Mouse (Mus musculus): Measurements from ENCODE around the gene Tfap2b. TPM values are rescaled to one million over a fixed set of nuclear protein-coding genes. Genes with fewer than 3 reads are reported as not detected.

Tfap2b gene
- polyA plus RNA-seq, 1 experiment from 2014 or later: 21.0 TPM

GRCm38 (mm10) chr1:19213171-19213570, 4.5 kb downstream of the Tfap2b start:
- H3K4me2 ChIP-seq: no peak overlapping the region
- no peaks in the 10 kb centered on the region; the same call in 1 of the 2 replicates for H3K4me1 ChIP-seq
- H3K27ac ChIP-seq: no peak overlapping the region
- WGBS: 0% methylated on average over 4 of the region's 4 CpGs
- H3K9ac ChIP-seq: no peak overlapping the region
- H3K4me3 ChIP-seq (replicated peaks): 0 out of 2 replicates have a peak overlapping the region, but pooled peaks have one; percentile 4
- no peaks in the 10 kb centered on the region for H3K9me3 ChIP-seq
- H3K36me3 ChIP-seq (replicated peaks): no peaks in the 10 kb centered on the region
- ATAC-seq (ENCODE audit: low FRiP score): no peak
- peaks cover 94% of the 10 kb centered on the region for H3K27me3 ChIP-seq

GRCm38 (mm10) chr1:19213851-19214395, 5.2 kb downstream of the Tfap2b start:
- ATAC-seq (ENCODE audit: low FRiP score): no peak
- Histone ChIP-seq H3K4me1 (no peaks in the 10 kb centered on the region; the same call in 1 of the 2 replicates), H3K9ac (no peak overlapping the region), H3K9me3 (no peaks in the 10 kb centered on the region), H3K27me3 (peaks cover 95% of the 10 kb centered on the region), H3K4me2 (no peak overlapping the region), H3K27ac (no peak overlapping the region), H3K4me3 (replicated peaks) (peak overlapping the region; percentile 22), H3K36me3 (replicated peaks) (no peaks in the 10 kb centered on the region)
- under 1% methylated on average over 36 of the region's 36 CpGs for WGBS

GRCm38 (mm10) chr1:19217391-19217790, 8.7 kb downstream of the Tfap2b start:
- Histone ChIP-seq H3K27ac (no peak overlapping the region), H3K9ac (no peak overlapping the region), H3K4me3 (replicated peaks) (no peak overlapping the region), H3K4me2 (peak overlapping the region; percentile 17), H3K4me1 (no peaks in the 10 kb centered on the region; the same call in 1 of the 2 replicates), H3K9me3 (no peaks in the 10 kb centered on the region), H3K36me3 (replicated peaks) (no peaks in the 10 kb centered on the region), H3K27me3 (peaks cover 88% of the 10 kb centered on the region)
- 1% methylated on average over 16 of the region's 16 CpGs for WGBS
- ATAC-seq (ENCODE audit: low FRiP score): peak; percentile 49; the same call in 1 of the 2 replicates

- no peak overlapping the region for H3K9ac ChIP-seq
- no peak overlapping the region for H3K27ac ChIP-seq
- no peaks in the 10 kb centered on the region for H3K9me3 ChIP-seq
- H3K27me3 ChIP-seq: peaks cover 88% of the 10 kb centered on the region
- no peak overlapping the region for H3K4me2 ChIP-seq
- H3K36me3 ChIP-seq (replicated peaks): no peaks in the 10 kb centered on the region
- 1% methylated on average over 7 of the region's 7 CpGs for WGBS
- H3K4me1 ChIP-seq: no peaks in the 10 kb centered on the region; the same call in 1 of the 2 replicates
- no peak overlapping the region for H3K4me3 ChIP-seq (replicated peaks)
- ATAC-seq (ENCODE audit: low FRiP score): no peak
Observed at GRCm38 (mm10) chr1:19218221-19218620, 9.5 kb downstream of the Tfap2b start.

GRCm38 (mm10) chr1:19219381-19219780, 10.7 kb downstream of the Tfap2b start:
- Histone ChIP-seq H3K4me3 (replicated peaks) (no peak overlapping the region), H3K27me3 (peaks cover 87% of the 10 kb centered on the region), H3K4me1 (no peaks in the 10 kb centered on the region; the same call in 1 of the 2 replicates), H3K9me3 (no peaks in the 10 kb centered on the region), H3K4me2 (no peak overlapping the region), H3K36me3 (replicated peaks) (no peaks in the 10 kb centered on the region), H3K27ac (no peak overlapping the region), H3K9ac (no peak overlapping the region)
- no peak for ATAC-seq (ENCODE audit: low FRiP score)

GRCm38 (mm10) chr1:19220564-19220963, 11.8 kb downstream of the Tfap2b start:
- H3K9ac ChIP-seq: no peak overlapping the region
- WGBS: 0% methylated on average over 1 of the region's 1 CpGs
- no peak for ATAC-seq (ENCODE audit: low FRiP score)
- peaks cover 87% of the 10 kb centered on the region for H3K27me3 ChIP-seq
- H3K4me1 ChIP-seq: no peaks in the 10 kb centered on the region; the same call in 1 of the 2 replicates
- H3K9me3 ChIP-seq: no peaks in the 10 kb centered on the region
- H3K4me2 ChIP-seq: no peak overlapping the region
- H3K4me3 ChIP-seq (replicated peaks): no peak overlapping the region
- no peaks in the 10 kb centered on the region for H3K36me3 ChIP-seq (replicated peaks)
- no peak overlapping the region for H3K27ac ChIP-seq

GRCm38 (mm10) chr1:19221601-19222000, 12.9 kb downstream of the Tfap2b start:
- H3K36me3 ChIP-seq (replicated peaks): no peaks in the 10 kb centered on the region
- whole genome bisulfite sequencing: 3% methylated on average over 7 of the region's 7 CpGs
- H3K4me1 ChIP-seq: no peaks in the 10 kb centered on the region; the same call in 1 of the 2 replicates
- H3K4me2 ChIP-seq: no peak overlapping the region
- H3K9ac ChIP-seq: no peak overlapping the region
- peaks cover 87% of the 10 kb centered on the region for H3K27me3 ChIP-seq
- H3K9me3 ChIP-seq: no peaks in the 10 kb centered on the region
- H3K4me3 ChIP-seq (replicated peaks): no peak overlapping the region
- peak; percentile 19; the same call in 1 of the 2 replicates for ATAC-seq (ENCODE audit: low FRiP score)
- H3K27ac ChIP-seq: no peak overlapping the region

- H3K9ac ChIP-seq: no peak overlapping the region
- ATAC-seq (ENCODE audit: low FRiP score): no peak; the same call in 1 of the 2 replicates
- no peak overlapping the region for H3K27ac ChIP-seq
- WGBS: 3% methylated on average over 8 of the region's 8 CpGs
- H3K9me3 ChIP-seq: no peaks in the 10 kb centered on the region
- no peak overlapping the region for H3K4me3 ChIP-seq (replicated peaks)
- H3K4me2 ChIP-seq: no peak overlapping the region
- H3K27me3 ChIP-seq: peaks cover 90% of the 10 kb centered on the region
- H3K4me1 ChIP-seq: no peaks in the 10 kb centered on the region
- no peaks in the 10 kb centered on the region for H3K36me3 ChIP-seq (replicated peaks)
Observed at GRCm38 (mm10) chr1:19226699-19227098, 18.0 kb downstream of the Tfap2b start.

- H3K4me2 ChIP-seq: no peak overlapping the region
- no peak overlapping the region for H3K9ac ChIP-seq
- no peaks in the 10 kb centered on the region for H3K9me3 ChIP-seq
- 4% methylated on average over 16 of the region's 16 CpGs for WGBS
- no peaks in the 10 kb centered on the region for H3K36me3 ChIP-seq (replicated peaks)
- no peak for ATAC-seq (ENCODE audit: low FRiP score)
- H3K4me1 ChIP-seq: no peaks in the 10 kb centered on the region
- H3K27me3 ChIP-seq: peaks cover 84% of the 10 kb centered on the region
- H3K4me3 ChIP-seq (replicated peaks): no peak overlapping the region
- H3K27ac ChIP-seq: no peak overlapping the region
Observed at GRCm38 (mm10) chr1:19230926-19231573, 22.3 kb downstream of the Tfap2b start.

GRCm38 (mm10) chr1:19231574-19232080, 22.9 kb downstream of the Tfap2b start:
- Histone ChIP-seq H3K9ac (no peak overlapping the region), H3K4me2 (no peak overlapping the region), H3K27me3 (peaks cover 84% of the 10 kb centered on the region), H3K9me3 (no peaks in the 10 kb centered on the region), H3K27ac (no peak overlapping the region), H3K36me3 (replicated peaks) (no peaks in the 10 kb centered on the region), H3K4me3 (replicated peaks) (no peak overlapping the region), H3K4me1 (no peaks in the 10 kb centered on the region)
- no peak for ATAC-seq (ENCODE audit: low FRiP score)
- 5% methylated on average over 16 of the region's 16 CpGs for WGBS

GRCm38 (mm10) chr1:19232743-19233142, 24.0 kb downstream of the Tfap2b start:
- Histone ChIP-seq H3K36me3 (replicated peaks) (no peaks in the 10 kb centered on the region), H3K4me3 (replicated peaks) (no peak overlapping the region), H3K27me3 (peaks cover 84% of the 10 kb centered on the region), H3K27ac (no peak overlapping the region), H3K4me1 (no peaks in the 10 kb centered on the region), H3K4me2 (no peak overlapping the region), H3K9me3 (no peaks in the 10 kb centered on the region), H3K9ac (no peak overlapping the region)
- WGBS: 0% methylated on average over 1 of the region's 1 CpGs
- peak; percentile 34; the same call in 1 of the 2 replicates for ATAC-seq (ENCODE audit: low FRiP score)

- Histone ChIP-seq H3K27me3 (peaks cover 80% of the 10 kb centered on the region), H3K36me3 (replicated peaks) (no peaks in the 10 kb centered on the region), H3K4me3 (replicated peaks) (no peak overlapping the region), H3K4me1 (no peaks in the 10 kb centered on the region), H3K9me3 (no peaks in the 10 kb centered on the region), H3K9ac (no peak overlapping the region), H3K27ac (no peak overlapping the region), H3K4me2 (no peak overlapping the region)
- 2% methylated on average over 19 of the region's 19 CpGs for WGBS
- ATAC-seq (ENCODE audit: low FRiP score): no peak
Observed at GRCm38 (mm10) chr1:19233857-19234256, 25.1 kb downstream of the Tfap2b start.

Data from forebrain, embryonic 12.5 days (tissue).